Mouse (Mus musculus): ENCODE data around the gene Flrt3. TPM values are rescaled to one million over a fixed set of nuclear protein-coding genes. Genes with fewer than 3 reads are reported as not detected.
A peak's percentile ranks its signal among the peaks of the same experiment; 100 is the strongest.

The Flrt3 gene
- polyA plus RNA-seq (2016; fragmentation: Nextera tagmentation; extraction: Ambion mirVana), result 77.2 and 86.0 TPM in 2 replicates

DNA sequence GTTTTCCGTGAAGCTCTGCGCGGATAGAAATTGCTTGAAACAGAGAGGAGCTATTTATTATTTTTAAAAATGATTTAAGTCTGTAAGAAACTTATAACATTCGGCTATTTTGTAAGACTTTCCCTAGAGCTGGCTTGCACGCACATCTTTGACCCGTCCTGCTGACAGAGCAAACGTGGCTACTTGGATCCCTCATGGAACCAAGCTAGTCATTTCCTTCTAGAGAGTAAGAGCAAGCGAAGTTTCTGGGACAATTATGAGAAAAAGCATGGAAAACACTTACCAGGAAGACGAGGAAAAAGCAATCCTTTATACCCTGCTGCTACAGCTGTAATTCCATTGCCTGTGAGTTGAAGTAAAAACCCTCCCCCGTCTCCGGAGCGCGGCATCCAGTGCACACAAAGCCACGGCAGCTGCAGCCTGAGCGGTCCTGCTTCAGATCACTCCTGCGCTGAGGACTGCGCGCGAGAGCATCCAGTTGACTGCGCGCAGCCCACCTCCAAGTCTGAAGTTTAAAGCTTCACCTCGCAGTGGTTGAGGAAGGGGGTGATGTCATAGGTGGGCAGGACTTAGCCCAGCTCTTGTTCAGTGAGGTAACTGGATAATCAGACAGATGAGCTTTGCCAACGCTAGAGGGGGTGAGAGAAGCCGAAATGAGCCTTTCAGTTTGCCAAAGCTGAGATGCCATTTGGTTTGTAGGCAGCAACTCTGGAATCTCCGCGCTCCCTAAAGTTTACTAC, at the start of gene Flrt3:
TSS of gene Flrt3 (minus strand) at position 507 of the 740 bp plus-strand sequence.
- H3K4me2 ChIP-seq (replicated peaks), result peak within 1 kb of the TSS; percentile 57
- no peaks in the 10 kb centered on the region for H3K36me3 ChIP-seq
- H3K27me3 ChIP-seq, result 0 out of 2 replicates have a peak, but pooled peaks cover 4% of the 10 kb centered on the region
- peak within 1 kb of the TSS; percentile 90 for H3K27ac ChIP-seq
- peak within 1 kb of the TSS; percentile 62 for H3K4me3 ChIP-seq
- peak within 1 kb of the TSS; percentile 83 for H3K9ac ChIP-seq
- under 1% methylated on average over 26 of the region's 26 CpGs for WGBS
- no peaks in the 10 kb centered on the region for H3K9me3 ChIP-seq
- peak; percentile 98 for ATAC-seq (ENCODE audit: insufficient number of reproducible peaks, insufficient read depth, low FRiP score, low TSS enrichment)
- H3K4me1 ChIP-seq, result peaks cover 10% of the 10 kb centered on the region; the same call in 1 of the 2 replicates

DNA sequence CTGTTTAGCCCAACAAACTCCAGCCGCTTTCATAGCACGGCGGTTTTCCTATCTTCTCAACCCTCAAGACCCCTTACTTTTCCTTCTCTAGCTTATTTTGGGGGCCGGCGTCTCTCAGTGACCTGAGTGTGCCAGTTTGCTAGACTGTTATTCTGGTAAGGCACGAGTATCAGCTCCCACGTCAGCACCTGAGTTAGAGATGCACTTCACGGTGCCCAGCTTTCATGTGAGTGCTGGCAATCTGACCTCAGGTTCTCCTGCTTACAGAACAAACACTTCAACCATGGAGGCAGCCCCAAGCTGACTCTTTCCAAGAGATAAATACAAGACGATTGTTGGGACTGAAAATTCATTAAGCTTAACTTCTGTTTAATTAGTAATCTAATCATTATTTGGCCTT, 46.1 kb upstream of the Flrt3 start:
- H3K9me3 ChIP-seq, result no peaks in the 10 kb centered on the region
- no peaks in the 10 kb centered on the region for H3K36me3 ChIP-seq
- no peak overlapping the region for H3K4me2 ChIP-seq (replicated peaks)
- no peak for ATAC-seq (ENCODE audit: insufficient number of reproducible peaks, insufficient read depth, low FRiP score, low TSS enrichment)
- WGBS, result 83% methylated on average over 9 of the region's 9 CpGs
- H3K4me1 ChIP-seq, result no peaks in the 10 kb centered on the region
- no peak overlapping the region for H3K27ac ChIP-seq
- H3K4me3 ChIP-seq, result no peak overlapping the region
- no peaks in the 10 kb centered on the region for H3K27me3 ChIP-seq
- H3K9ac ChIP-seq, result no peak overlapping the region

DNA sequence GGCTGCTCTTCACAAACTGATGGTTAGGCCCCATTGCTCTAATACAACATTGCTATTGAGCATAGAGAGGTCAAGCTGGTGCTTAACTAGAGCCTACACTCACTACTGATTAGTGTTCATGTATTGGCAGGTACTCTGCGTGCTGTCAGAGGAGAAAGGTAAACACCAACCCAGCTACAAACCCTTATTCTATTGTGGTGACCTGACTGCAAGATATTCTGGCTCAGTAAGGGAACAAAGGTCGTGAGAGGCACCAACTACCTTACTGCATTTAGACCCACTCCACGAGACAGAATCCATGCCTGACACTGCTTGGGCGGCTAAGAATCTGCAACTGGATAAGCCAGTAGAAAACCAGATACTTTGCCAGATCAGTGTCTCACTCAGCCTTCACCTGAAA, 44.6 kb upstream of the Flrt3 start:
- Histone ChIP-seq H3K36me3 (no peaks in the 10 kb centered on the region), H3K27ac (no peak overlapping the region), H3K9ac (no peak overlapping the region), H3K9me3 (no peaks in the 10 kb centered on the region), H3K4me2 (replicated peaks) (no peak overlapping the region), H3K4me1 (no peaks in the 10 kb centered on the region), H3K27me3 (no peaks in the 10 kb centered on the region), H3K4me3 (no peak overlapping the region)
- ATAC-seq (ENCODE audit: insufficient number of reproducible peaks, insufficient read depth, low FRiP score, low TSS enrichment), result no peak
- 77% methylated on average over 4 of the region's 4 CpGs for WGBS

DNA sequence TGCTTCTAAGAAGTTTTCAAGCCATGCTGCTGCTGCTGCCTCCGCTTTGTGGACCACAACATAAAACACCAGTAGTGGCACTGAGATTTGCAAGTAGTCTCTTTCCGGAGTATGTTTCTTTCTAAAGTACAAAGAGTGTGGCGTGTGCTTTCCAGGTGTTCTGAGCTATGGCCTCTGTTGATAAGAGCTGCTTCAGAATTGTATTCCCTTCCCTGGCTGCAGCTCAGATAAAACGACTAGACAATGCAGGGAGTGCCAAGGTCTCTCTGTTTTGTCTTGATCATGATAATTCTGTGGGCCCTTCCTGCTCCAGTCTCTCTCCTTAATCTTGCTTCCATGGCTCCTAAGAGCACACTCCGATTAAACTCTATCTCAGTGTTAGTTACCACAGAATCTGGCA, 36.3 kb upstream of the Flrt3 start:
- H3K36me3 ChIP-seq, result no peaks in the 10 kb centered on the region
- peaks cover 11% of the 10 kb centered on the region; the same call in 1 of the 2 replicates for H3K4me1 ChIP-seq
- ATAC-seq (ENCODE audit: insufficient number of reproducible peaks, insufficient read depth, low FRiP score, low TSS enrichment), result no peak
- H3K9me3 ChIP-seq, result no peaks in the 10 kb centered on the region
- H3K27ac ChIP-seq, result no peak overlapping the region
- 78% methylated on average over 5 of the region's 5 CpGs for WGBS
- no peak overlapping the region for H3K4me3 ChIP-seq
- H3K27me3 ChIP-seq, result no peaks in the 10 kb centered on the region
- no peak overlapping the region for H3K9ac ChIP-seq
- no peak overlapping the region for H3K4me2 ChIP-seq (replicated peaks)

DNA sequence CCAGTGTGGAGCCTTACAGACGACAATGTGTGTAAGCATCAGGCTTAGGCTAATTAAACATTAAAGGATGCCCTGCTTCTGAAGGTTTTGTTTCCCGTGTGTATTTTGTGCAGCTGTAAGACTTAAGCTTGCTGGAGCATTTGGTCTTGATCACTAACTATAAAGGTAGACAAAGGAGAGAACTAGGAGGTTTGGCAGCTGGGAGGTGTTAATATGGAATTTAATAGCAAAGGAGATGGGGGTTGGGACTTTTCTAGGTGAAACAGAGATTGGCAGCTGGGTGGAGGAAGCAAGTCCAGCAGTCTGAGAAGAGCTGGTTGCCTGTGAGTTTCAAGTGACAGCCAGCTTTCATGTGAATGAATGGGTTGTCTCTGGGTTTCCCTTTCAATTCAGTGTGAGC, 34.0 kb upstream of the Flrt3 start:
- H3K4me2 ChIP-seq (replicated peaks), result no peak overlapping the region
- H3K9me3 ChIP-seq, result no peaks in the 10 kb centered on the region
- peaks cover 11% of the 10 kb centered on the region; the same call in 1 of the 2 replicates for H3K4me1 ChIP-seq
- H3K27ac ChIP-seq, result no peak overlapping the region
- WGBS, result 8% methylated on average over 2 of the region's 2 CpGs
- H3K9ac ChIP-seq, result no peak overlapping the region
- H3K27me3 ChIP-seq, result no peaks in the 10 kb centered on the region
- H3K36me3 ChIP-seq, result no peaks in the 10 kb centered on the region
- 0 out of 2 replicates have a peak, but pooled peaks have one; percentile 41 for ATAC-seq (ENCODE audit: insufficient number of reproducible peaks, insufficient read depth, low FRiP score, low TSS enrichment)
- H3K4me3 ChIP-seq, result no peak overlapping the region

DNA sequence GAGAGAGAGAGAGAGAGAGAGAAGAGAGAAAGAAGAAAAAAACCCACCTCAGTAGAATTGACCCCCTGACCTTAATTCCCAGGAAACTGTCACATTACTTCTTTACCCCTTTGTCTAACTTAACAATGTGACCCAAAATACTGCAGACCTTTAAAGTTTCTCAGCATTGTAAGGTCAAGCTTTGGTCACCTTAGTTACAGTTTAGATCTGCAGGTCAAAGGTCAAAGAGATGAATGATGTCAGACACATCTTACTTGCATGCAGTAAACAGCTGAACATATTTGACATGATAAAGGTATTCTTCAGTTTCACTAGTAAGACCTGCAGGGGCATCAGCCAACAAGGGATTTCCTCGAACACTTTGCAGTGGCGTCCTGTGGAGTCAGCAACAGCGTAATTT, 32.9 kb upstream of the Flrt3 start:
- Histone ChIP-seq H3K4me1 (peaks cover 11% of the 10 kb centered on the region; the same call in 1 of the 2 replicates), H3K9ac (no peak overlapping the region), H3K4me3 (no peak overlapping the region), H3K27me3 (no peaks in the 10 kb centered on the region), H3K9me3 (no peaks in the 10 kb centered on the region), H3K27ac (no peak overlapping the region), H3K36me3 (no peaks in the 10 kb centered on the region), H3K4me2 (replicated peaks) (no peak overlapping the region)
- ATAC-seq (ENCODE audit: insufficient number of reproducible peaks, insufficient read depth, low FRiP score, low TSS enrichment), result no peak
- 11% methylated on average over 3 of the region's 3 CpGs for WGBS

DNA sequence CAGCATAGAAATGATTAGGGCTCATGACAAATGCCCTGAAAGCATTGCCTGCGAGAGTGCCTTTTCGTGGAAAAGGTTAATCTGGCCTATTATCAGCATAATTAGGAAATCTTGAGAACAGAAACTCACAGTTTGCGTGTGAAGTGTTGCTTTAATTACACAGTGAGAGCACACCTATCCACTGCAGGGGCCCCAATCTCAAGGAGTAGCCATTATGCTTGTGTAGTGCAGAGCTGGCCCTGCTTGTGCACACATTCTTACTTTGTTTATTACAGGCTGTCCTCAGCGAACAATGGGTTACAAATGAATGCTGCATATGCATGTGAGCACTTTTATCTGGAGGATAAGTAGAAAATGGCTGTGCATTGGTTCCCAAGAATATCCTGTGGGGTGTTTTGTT, 32.1 kb upstream of the Flrt3 start:
- Histone ChIP-seq H3K4me2 (replicated peaks) (no peak overlapping the region), H3K9ac (no peak overlapping the region), H3K36me3 (no peaks in the 10 kb centered on the region), H3K27ac (no peak overlapping the region), H3K4me3 (no peak overlapping the region), H3K27me3 (no peaks in the 10 kb centered on the region), H3K9me3 (no peaks in the 10 kb centered on the region), H3K4me1 (peaks cover 15% of the 10 kb centered on the region)
- 52% methylated on average over 4 of the region's 4 CpGs for WGBS
- no peak for ATAC-seq (ENCODE audit: insufficient number of reproducible peaks, insufficient read depth, low FRiP score, low TSS enrichment)

DNA sequence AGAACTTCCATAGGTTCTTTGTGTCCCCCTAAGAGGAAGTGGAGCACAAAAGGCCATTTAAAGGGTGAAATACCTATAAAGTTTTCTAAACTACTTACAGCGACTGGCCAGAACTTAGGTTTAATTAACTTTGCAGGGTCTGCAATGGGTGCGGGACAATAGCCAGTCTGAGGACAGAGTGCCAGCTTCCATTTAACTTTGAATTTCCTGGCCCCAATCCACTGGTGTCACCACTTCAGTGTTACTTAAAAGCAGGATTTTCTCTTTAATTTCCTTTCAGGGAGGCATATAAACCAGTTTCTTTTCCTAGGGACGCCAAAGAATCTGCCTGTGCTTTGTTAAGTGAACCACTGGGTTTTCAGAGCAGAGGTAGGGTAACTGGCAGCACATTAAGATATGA, 27.3 kb upstream of the Flrt3 start:
- H3K4me3 ChIP-seq, result no peak overlapping the region
- peaks cover 7% of the 10 kb centered on the region for H3K4me1 ChIP-seq
- H3K27me3 ChIP-seq, result no peaks in the 10 kb centered on the region
- H3K36me3 ChIP-seq, result no peaks in the 10 kb centered on the region
- 13% methylated on average over 3 of the region's 3 CpGs for WGBS
- H3K9ac ChIP-seq, result no peak overlapping the region
- no peak overlapping the region for H3K4me2 ChIP-seq (replicated peaks)
- ATAC-seq (ENCODE audit: insufficient number of reproducible peaks, insufficient read depth, low FRiP score, low TSS enrichment), result no peak
- H3K9me3 ChIP-seq, result no peaks in the 10 kb centered on the region
- no peak overlapping the region for H3K27ac ChIP-seq

DNA sequence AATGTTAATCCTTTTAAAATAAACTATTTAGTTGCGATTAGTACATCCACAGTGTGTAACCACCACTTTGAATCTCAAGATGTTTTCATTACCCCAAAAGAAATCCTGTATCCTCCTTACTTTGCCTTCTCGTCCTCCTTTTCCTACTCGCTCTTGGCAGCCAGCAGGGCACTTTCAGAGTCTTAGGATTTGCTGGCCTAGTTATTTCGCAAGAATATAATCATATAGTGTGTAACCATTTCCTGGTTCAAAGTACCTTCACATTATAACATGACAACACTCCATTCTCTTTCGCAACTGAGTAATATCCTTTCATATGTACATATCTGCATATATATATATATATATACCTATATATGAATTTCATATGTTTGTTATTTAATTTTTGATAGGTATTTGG, 22.6 kb upstream of the Flrt3 start:
- Histone ChIP-seq H3K27me3 (no peaks in the 10 kb centered on the region), H3K27ac (no peak overlapping the region), H3K36me3 (no peaks in the 10 kb centered on the region), H3K4me1 (peaks cover 7% of the 10 kb centered on the region), H3K4me3 (no peak overlapping the region), H3K4me2 (replicated peaks) (no peak overlapping the region), H3K9ac (no peak overlapping the region), H3K9me3 (no peaks in the 10 kb centered on the region)
- 87% methylated on average over 5 of the region's 5 CpGs for WGBS
- ATAC-seq (ENCODE audit: insufficient number of reproducible peaks, insufficient read depth, low FRiP score, low TSS enrichment), result no peak

DNA sequence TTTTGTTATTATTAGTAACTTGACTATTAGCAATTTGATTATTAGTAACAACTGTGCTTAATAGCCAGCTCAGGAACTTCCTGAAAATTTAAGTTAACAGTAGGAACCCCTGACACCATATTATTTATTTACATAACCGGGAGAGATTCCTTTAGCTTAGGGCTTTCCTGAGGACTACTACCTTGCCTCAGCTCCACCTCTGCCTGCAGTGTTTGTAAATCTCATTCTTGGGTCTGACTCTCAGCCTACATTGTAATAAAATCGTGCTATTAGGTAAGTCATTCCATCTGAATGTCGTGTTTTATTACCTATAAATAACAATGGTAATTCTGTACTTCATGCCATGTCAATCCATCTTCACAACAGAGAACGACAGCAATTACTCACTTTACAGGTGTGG, 21.2 kb upstream of the Flrt3 start:
- no peak overlapping the region for H3K4me2 ChIP-seq (replicated peaks)
- no peak for ATAC-seq (ENCODE audit: insufficient number of reproducible peaks, insufficient read depth, low FRiP score, low TSS enrichment)
- no peaks in the 10 kb centered on the region for H3K27me3 ChIP-seq
- H3K4me3 ChIP-seq, result no peak overlapping the region
- H3K9me3 ChIP-seq, result no peaks in the 10 kb centered on the region
- no peak overlapping the region for H3K27ac ChIP-seq
- no peaks in the 10 kb centered on the region for H3K36me3 ChIP-seq
- H3K4me1 ChIP-seq, result no peaks in the 10 kb centered on the region
- H3K9ac ChIP-seq, result no peak overlapping the region
- 69% methylated on average over 4 of the region's 4 CpGs for WGBS

DNA sequence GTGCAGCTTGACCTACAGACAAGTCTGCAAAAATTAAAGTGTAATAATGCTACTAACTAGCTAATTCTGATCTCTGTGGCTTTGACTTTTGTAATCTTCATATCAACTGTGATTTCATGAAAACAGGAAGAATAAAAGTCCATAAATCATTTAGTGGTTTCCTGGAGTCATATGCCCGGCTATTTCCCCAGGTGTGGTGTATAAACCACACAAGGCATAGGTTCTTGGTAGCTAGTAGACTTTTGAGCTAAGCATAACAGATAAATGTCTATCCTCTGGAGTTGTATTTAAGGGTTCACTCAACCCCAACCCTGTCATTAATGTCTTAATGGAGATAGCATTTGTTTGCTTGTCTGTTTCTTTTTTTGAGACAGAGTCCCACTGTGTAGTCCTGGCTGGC, 20.1 kb upstream of the Flrt3 start:
- 87% methylated on average over 1 of the region's 1 CpGs for WGBS
- H3K27ac ChIP-seq, result no peak overlapping the region
- no peak overlapping the region for H3K4me3 ChIP-seq
- H3K36me3 ChIP-seq, result no peaks in the 10 kb centered on the region
- no peak overlapping the region for H3K4me2 ChIP-seq (replicated peaks)
- no peaks in the 10 kb centered on the region for H3K4me1 ChIP-seq
- no peak overlapping the region for H3K9ac ChIP-seq
- no peaks in the 10 kb centered on the region for H3K27me3 ChIP-seq
- H3K9me3 ChIP-seq, result no peaks in the 10 kb centered on the region
- no peak for ATAC-seq (ENCODE audit: insufficient number of reproducible peaks, insufficient read depth, low FRiP score, low TSS enrichment)

DNA sequence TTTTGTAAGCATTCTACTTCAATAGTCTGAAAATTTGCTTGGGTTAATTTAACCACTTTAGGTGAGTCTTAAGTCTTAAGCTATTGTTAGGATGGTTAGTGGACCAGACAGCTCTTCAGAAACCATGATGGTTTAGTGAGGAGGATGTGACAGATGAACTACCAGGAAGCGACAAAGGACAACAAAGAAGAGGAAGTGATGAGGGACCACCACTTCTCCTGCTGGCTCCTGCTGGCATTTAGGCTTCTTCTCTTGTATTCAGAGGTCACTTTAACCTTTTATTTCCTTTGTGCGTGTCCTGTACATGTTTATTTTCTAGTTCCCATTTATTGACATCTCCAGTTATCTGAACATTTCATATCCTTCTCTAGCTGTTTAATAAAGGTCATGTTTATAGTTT, 19.6 kb upstream of the Flrt3 start:
- H3K9ac ChIP-seq, result no peak overlapping the region
- no peaks in the 10 kb centered on the region for H3K36me3 ChIP-seq
- H3K4me1 ChIP-seq, result no peaks in the 10 kb centered on the region
- H3K4me2 ChIP-seq (replicated peaks), result no peak overlapping the region
- no peaks in the 10 kb centered on the region for H3K9me3 ChIP-seq
- ATAC-seq (ENCODE audit: insufficient number of reproducible peaks, insufficient read depth, low FRiP score, low TSS enrichment), result no peak
- no peak overlapping the region for H3K4me3 ChIP-seq
- H3K27ac ChIP-seq, result no peak overlapping the region
- H3K27me3 ChIP-seq, result no peaks in the 10 kb centered on the region
- 86% methylated on average over 2 of the region's 2 CpGs for WGBS

All from embryonic facial prominence, embryonic 12.5 days (tissue).